Mouse (Mus musculus): ENCODE measurements around the gene Rrp9. TPM values are rescaled to one million over a fixed set of nuclear protein-coding genes. Genes with fewer than 3 reads are reported as not detected.

Gene Rrp9
- total RNA-seq (2015; ENCODE audit: low replicate concordance), result not detected in 2 replicates
- 1.3 and 3.9 TPM in 2 replicates for total RNA-seq (2017; ENCODE audit: low replicate concordance)

DNA sequence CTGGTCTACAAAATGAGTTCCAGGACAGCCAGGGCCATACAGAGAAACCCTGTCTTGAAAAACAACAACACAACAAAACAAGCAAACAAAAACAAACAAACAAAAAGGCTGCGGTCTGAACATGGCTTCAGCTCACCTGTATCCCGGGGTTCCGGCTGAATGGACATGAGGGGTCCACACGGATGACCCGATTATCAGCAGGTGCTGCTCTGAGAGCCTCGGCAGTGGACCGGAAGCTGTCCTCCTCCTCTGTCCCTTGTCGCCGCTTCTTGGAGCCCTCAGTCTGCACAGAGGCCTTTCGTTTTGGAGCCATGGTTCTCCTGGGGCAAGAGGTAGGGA, at the start of gene Rrp9:
Rrp9 (plus strand) TSS at position 301 of the 339 bp plus-strand sequence.
- ATAC-seq (replicated peaks; ENCODE audit: low FRiP score, poor library complexity, severe bottlenecking), result no peak

GRCm38 (mm10) chr9:106428719-106429220, 47.0 kb upstream of the Rrp9 start:
- peak; percentile 52 for ATAC-seq (replicated peaks; ENCODE audit: low FRiP score, poor library complexity, severe bottlenecking)

GRCm38 (mm10) chr9:106429221-106430014, 46.3 kb upstream of the Rrp9 start, which contains the start of gene Rpl29:
Gene Rpl29 (plus strand): TSS chr9:106429454.
- peak; percentile 92 for ATAC-seq (replicated peaks; ENCODE audit: low FRiP score, poor library complexity, severe bottlenecking)

DNA sequence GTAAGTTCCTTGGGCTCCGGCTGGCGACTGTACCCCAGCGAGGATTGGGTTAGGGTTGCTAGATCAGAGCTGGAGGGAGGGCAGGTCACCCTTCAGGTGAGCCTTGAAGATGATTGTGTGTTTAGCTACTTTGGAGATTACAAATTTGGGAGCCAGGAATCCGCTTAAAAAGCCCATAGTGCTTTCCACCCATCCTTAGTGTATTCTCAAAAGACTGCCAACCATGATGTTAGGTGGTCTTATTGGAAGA, 45.8 kb upstream of the Rrp9 start:
- 0 out of 2 replicates have a peak, but pooled peaks have one; percentile 5 for ATAC-seq (replicated peaks; ENCODE audit: low FRiP score, poor library complexity, severe bottlenecking)

- ATAC-seq (replicated peaks; ENCODE audit: low FRiP score, poor library complexity, severe bottlenecking), result no peak
Measured at GRCm38 (mm10) chr9:106433389-106433788, 42.4 kb upstream of the Rrp9 start.

GRCm38 (mm10) chr9:106436566-106436965, 39.2 kb upstream of the Rrp9 start:
- ATAC-seq (replicated peaks; ENCODE audit: low FRiP score, poor library complexity, severe bottlenecking), result no peak

GRCm38 (mm10) chr9:106442680-106443079, 33.1 kb upstream of the Rrp9 start:
- ATAC-seq (replicated peaks; ENCODE audit: low FRiP score, poor library complexity, severe bottlenecking), result no peak

DNA sequence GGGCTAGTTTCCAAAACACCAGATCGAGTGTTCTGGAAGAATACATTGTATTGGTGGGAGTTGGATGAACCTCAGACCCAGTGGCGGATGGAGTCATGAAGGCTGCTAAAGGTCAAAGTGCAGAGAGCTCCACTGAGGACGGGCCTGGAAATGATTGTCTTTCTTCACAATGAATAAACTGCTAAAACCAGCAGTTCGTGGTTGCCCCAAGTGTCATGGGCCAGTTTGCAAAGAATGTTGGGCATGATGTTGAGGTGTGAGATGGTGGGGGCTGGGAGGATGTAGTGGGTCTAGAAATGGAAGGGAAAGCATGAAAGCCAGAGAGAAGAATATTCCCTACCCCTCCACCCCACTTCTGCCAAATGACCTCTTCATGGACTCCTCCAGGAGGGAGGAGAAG, 30.9 kb upstream of the Rrp9 start:
- ATAC-seq (replicated peaks; ENCODE audit: low FRiP score, poor library complexity, severe bottlenecking), result no peak

DNA sequence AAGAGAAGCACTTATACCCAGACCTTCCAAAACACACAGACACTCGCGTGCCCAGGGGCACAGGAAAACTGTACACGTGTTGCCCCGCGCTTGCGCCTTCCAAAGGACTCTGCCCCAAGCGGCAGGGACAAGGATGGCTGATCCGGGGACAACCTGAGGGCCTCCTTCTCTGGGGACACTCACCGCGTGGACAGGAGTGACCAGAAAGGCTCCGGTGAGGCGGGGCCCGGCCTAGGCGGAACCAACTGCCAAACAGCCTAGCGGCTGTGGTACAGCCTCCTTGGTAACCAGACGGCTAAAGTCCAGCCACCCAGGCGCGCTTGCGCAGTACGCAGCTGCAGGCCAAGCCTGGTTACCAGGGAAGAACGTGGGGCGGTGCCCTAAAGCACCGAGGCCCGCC, 28.4 kb upstream of the Rrp9 start, which contains the start of the genes Abhd14b and Abhd14a:
Abhd14b (plus strand) TSS at position 112 of the 400 bp plus-strand sequence.
Abhd14a (minus strand) TSS at position 331 of the 400 bp plus-strand sequence.
- ATAC-seq (replicated peaks; ENCODE audit: low FRiP score, poor library complexity, severe bottlenecking), result peak; percentile 45

DNA sequence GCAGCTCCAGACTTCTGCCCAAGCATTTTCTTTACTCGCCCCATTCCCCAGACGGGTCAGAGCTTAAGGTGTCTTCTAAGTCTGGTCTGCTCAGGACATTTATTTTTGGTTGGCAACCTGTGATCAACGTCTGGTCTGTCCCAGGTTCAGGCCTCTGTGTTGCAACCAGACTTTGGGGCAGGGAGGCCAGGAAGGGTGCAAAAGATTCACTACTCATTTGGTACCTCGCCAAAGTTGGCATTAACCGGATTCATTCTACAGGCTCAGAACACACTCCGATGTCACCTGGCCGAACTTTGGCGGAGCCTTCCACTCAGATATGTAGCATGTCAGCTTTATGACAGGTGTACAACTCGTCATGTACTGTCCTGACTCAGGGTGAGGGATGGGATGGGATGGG, 27.8 kb upstream of the Rrp9 start:
- ATAC-seq (replicated peaks; ENCODE audit: low FRiP score, poor library complexity, severe bottlenecking), result no peak

GRCm38 (mm10) chr9:106448498-106449031, 27.2 kb upstream of the Rrp9 start:
- ATAC-seq (replicated peaks; ENCODE audit: low FRiP score, poor library complexity, severe bottlenecking), result peak; percentile 33; the same call in 1 of the 2 replicates

GRCm38 (mm10) chr9:106449947-106450346, 25.8 kb upstream of the Rrp9 start:
- no peak for ATAC-seq (replicated peaks; ENCODE audit: low FRiP score, poor library complexity, severe bottlenecking)

- ATAC-seq (replicated peaks; ENCODE audit: low FRiP score, poor library complexity, severe bottlenecking), result no peak
Measured at GRCm38 (mm10) chr9:106450661-106451060, 25.1 kb upstream of the Rrp9 start.

DNA sequence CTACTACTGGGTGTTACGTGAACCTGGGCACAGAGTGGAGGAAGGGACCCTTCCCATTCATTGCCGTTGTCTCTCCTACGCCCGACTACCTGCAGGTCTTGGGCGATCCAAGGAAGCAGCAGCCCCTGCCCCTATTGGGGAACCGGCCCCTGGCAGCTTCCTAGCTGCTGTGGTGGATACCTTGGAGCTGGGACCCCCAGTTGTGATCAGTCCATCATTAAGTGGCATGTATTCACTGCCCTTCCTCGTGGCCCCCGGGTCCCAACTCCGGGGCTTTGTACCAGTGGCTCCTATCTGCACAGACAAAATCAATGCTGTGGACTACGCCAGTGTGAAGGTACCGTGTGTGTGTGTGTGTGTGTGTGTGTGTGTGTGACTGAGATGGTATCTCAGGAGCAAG, 24.5 kb upstream of the Rrp9 start:
- ATAC-seq (replicated peaks; ENCODE audit: low FRiP score, poor library complexity, severe bottlenecking), result no peak

- ATAC-seq (replicated peaks; ENCODE audit: low FRiP score, poor library complexity, severe bottlenecking), result no peak
Measured at GRCm38 (mm10) chr9:106451899-106452298, 23.9 kb upstream of the Rrp9 start.

DNA sequence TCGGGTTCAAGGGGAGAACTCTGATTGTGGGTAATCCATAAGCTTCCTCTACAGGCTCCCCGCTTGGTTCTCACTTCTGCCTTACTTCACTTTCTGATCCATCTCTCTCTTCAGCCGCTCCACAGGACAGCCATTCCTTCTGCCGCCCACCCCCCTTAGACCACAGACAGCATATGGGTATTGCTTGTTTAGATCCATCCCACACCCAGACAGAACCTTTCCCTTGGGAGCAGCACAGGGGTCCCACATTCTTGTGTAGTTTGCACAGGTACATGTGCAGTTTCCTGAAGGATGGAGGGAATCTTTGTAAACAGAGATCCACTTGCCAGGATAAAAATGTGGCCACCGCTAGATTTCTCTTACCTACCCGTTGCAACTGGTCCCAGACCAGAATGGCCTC, 23.4 kb upstream of the Rrp9 start:
- ATAC-seq (replicated peaks; ENCODE audit: low FRiP score, poor library complexity, severe bottlenecking), result no peak

GRCm38 (mm10) chr9:106452821-106453220, 22.9 kb upstream of the Rrp9 start:
- no peak for ATAC-seq (replicated peaks; ENCODE audit: low FRiP score, poor library complexity, severe bottlenecking)

DNA sequence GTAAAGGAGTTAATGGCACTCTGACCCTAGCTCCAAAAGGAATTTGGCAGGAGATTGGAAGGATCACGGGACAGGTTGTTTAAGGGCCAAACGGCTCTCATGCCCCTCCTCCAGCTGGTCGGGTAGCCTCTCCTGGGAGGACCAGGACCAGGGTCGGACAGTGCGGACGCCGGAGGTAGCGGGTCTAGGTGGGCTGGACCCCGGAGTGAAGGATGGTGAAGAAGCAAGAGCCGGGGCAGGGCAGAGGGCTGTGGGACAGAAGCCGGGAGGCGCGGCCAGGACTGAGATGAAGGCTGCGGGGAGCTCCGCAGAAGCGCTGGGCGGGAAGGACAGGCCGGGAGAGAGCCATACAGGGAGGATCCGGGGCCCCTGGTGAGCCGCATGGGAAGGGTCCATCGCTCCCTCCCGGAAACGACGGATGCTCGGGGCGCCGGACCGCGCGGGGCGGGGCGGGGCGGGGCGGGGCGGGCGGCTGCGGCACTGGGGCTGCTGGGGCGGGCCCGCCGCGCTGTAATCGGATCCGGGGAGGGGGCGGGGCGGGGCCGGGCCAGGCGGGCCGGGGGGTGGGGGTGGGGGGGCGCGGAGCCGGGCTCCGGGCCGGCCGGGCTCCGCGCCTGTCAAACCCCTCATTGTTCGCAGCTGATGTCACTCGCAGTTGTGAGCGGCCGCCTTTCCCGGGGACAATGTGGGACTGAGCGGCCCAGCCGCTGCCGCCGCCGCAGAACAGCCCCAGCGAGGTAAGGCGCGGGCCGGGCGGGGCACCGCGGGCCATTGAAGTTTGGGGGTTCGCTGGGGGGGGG, 22.3 kb upstream of the Rrp9 start, which contains the start of gene Pcbp4:
Pcbp4 (plus strand) TSS at position 21 of the 800 bp plus-strand sequence.
- 0 out of 2 replicates have a peak, but pooled peaks have one; percentile 21 for ATAC-seq (replicated peaks; ENCODE audit: low FRiP score, poor library complexity, severe bottlenecking)

DNA sequence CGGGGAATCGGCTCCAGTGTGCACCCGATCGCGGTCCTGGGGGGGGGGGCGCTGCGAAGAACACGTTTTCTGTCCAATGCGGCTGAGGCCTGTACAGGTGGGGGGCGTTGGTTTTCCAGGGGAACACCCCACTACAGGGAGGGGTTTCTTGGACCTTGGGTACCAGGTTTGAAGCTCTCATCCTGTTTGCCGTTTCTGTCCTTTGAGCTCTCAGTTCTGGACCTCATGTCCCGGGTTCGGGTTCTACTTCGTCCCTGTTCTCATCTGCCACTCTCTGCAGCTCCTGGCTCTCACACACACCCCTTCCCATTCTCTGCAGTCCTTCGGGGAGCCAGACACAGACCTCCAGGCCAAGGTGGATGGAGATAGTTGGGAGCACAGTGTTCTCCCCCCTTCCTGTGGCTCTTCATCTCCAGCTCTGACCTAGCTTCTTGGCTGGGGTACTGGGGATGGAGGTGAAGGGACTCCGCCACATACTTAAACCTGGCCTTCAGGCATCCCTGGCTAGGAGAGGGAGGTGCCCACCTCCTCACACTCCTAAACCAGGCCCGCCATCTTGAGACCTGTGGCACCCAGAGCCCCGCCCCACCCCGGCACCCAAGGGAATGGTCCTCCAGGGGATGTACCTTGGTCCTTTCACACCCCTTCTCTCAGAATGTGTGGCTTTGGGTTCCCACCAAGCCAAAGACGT, 21.5 kb upstream of the Rrp9 start:
- no peak for ATAC-seq (replicated peaks; ENCODE audit: low FRiP score, poor library complexity, severe bottlenecking)
